Comparison of ENCODE assay signal across 8 mouse cellular contexts in genomic region chr1:37890025-37890652, GRCm38 (mm10). TPM values are rescaled to one million over a fixed set of nuclear protein-coding genes. Genes with fewer than 3 reads are reported as not detected.
A peak's percentile ranks its signal among the peaks of the same experiment; 100 is the strongest.
DNase-seq lines count a peak whose midpoint lies in the region; ATAC-seq and TF ChIP-seq lines count a peak whose summit lies in the region.

TSS of gene Mitd1 (minus strand) at chr1:37890411.
TSS of gene Mrpl30 (plus strand) at chr1:37890477.

- intact Hi-C loops in gastrocnemius, adult 2 months (cut with DNase I), result loop anchor here (2.0 to 10.0 kb wide), 3 partner anchors 25 to 245 kb away; partner anchors contain the start of genes Eif5b and Txndc9
- intact Hi-C loops in left cerebral cortex, adult 2 months (cut with DNase I), result loop anchor here (1.0 to 2.0 kb wide), 2 partner anchors 25 to 107 kb away; partner anchors contain the start of gene Txndc9

- H3K4me1 ChIP-seq in hindbrain, postnatal 0 days (ENCODE audit: insufficient read depth, low read length), result peaks cover 18% of the 10 kb centered on the region; the same call in 1 of the 2 replicates

- H3K9me3 ChIP-seq in hindbrain, postnatal 0 days (ENCODE audit: low read length), result no peaks in the 10 kb centered on the region

- H3K36me3 ChIP-seq in hindbrain, postnatal 0 days (ENCODE audit: insufficient read depth, low read length), result peaks cover 7% of the 10 kb centered on the region; the same call in 1 of the 2 replicates

- ATAC-seq in common myeloid progenitor, adult 5-6 weeks (replicated peaks; ENCODE audit: low read depth, poor library complexity, severe bottlenecking), result peak; percentile 94
- ATAC-seq in hindbrain, postnatal 0 days, result peak; percentile 96
- ATAC-seq in megakaryocyte, adult 5-6 weeks (ENCODE audit: poor library complexity, severe bottlenecking), result peak; percentile 96

- under 1% methylated on average over 41 of the region's 41 CpGs for WGBS in hindbrain, postnatal 0 days

- peak; percentile 4; the same call in 1 of the 2 replicates for TF ChIP-seq CTCF in gastrocnemius, adult 2 months (IDR thresholded peaks at IDR 0.05)
- no peak; the same call in 1 of the 2 replicates for TF ChIP-seq CTCF in hindbrain, postnatal 0 days (IDR thresholded peaks at IDR 0.05; ENCODE audit: low read depth)
- TF ChIP-seq CTCF in left cerebral cortex, adult 2 months (IDR thresholded peaks at IDR 0.05), result no peak

- peak within 1 kb of the TSS; percentile 85 for H3K27ac ChIP-seq in gastrocnemius, adult 2 months
- peak within 1 kb of the TSS; percentile 68 for H3K27ac ChIP-seq in hindbrain, postnatal 0 days
- peak within 1 kb of the TSS; percentile 71 for H3K27ac ChIP-seq in left cerebral cortex, adult 2 months

- peak within 1 kb of the TSS; percentile 82 for H3K4me3 ChIP-seq in gastrocnemius, adult 2 months
- H3K4me3 ChIP-seq in hindbrain, postnatal 0 days (ENCODE audit: low read length), result peak within 1 kb of the TSS; percentile 68
- peak within 1 kb of the TSS; percentile 80 for H3K4me3 ChIP-seq in left cerebral cortex, adult 2 months

- peak; percentile 96 for DNase-seq in ZHBTc4 (ENCODE audit: low read depth, low spot score)
- DNase-seq in gastrocnemius, adult 2 months, result peak; percentile 92
- DNase-seq in hindbrain, postnatal 0 days (ENCODE audit: low spot score), result peak; percentile 96
- peak; percentile 88 to 91 for DNase-seq in left cerebral cortex, adult 2 months (ENCODE audit: extremely low spot score in 1 of 2, low spot score in 2 of 2)
- DNase-seq in right cerebral cortex, adult 2 months (ENCODE audit: low spot score in 2 of 2), result peak; percentile 91 to 95
- peak; percentile 89 for DNase-seq in urinary bladder, postnatal 14 days (ENCODE audit: low spot score)

- peak within 1 kb of the TSS; percentile 93 for H3K4me2 ChIP-seq in hindbrain, postnatal 0 days (ENCODE audit: low read depth, low read length)

- peak within 1 kb of the TSS; percentile 55 for H3K9ac ChIP-seq in hindbrain, postnatal 0 days (replicated peaks; ENCODE audit: low read length)

- no peaks in the 10 kb centered on the region for H3K27me3 ChIP-seq in hindbrain, postnatal 0 days (ENCODE audit: insufficient read depth, low read length)

RNA-seq across cellular contexts. Expression of gene Mitd1, which starts in this region (rescaled TPM):
- 22.7 and 36.1 TPM in 2 replicates for total RNA-seq in common myeloid progenitor, adult 5-6 weeks (2017)
- total RNA-seq in gastrocnemius, adult 2 months (2021), result 1 to 10 TPM; 1.7 to 2.4 TPM
- total RNA-seq in hindbrain, postnatal 0 days (2014; rRNA removed), result 4.1 and 8.3 TPM in 2 replicates
- 8.2 and 10.1 TPM in 2 replicates for polyA plus RNA-seq in hindbrain, postnatal 0 days (2015; fragmentation: Nextera tagmentation; extraction: Ambion mirVana)
- total RNA-seq in left cerebral cortex, adult 2 months (2021), result 10 to 100 TPM; 10.6 to 10.9 TPM
- 26.0 and 36.1 TPM in 2 replicates for total RNA-seq in megakaryocyte, adult 5-6 weeks (2015)
- total RNA-seq in megakaryocyte, adult 5-6 weeks (2017), result 28.3 and 30.2 TPM in 2 replicates

RNA-seq across cellular contexts. Expression of gene Mrpl30, which starts in this region (rescaled TPM):
- total RNA-seq in common myeloid progenitor, adult 5-6 weeks (2017), result 220 and 300 TPM in 2 replicates
- total RNA-seq in gastrocnemius, adult 2 months (2021), result 100 to 1,000 TPM; 265 to 300 TPM
- 45.2 and 50.5 TPM in 2 replicates for total RNA-seq in hindbrain, postnatal 0 days (2014; rRNA removed)
- polyA plus RNA-seq in hindbrain, postnatal 0 days (2015; fragmentation: Nextera tagmentation; extraction: Ambion mirVana), result 291 and 298 TPM in 2 replicates
- 100 to 1,000 TPM; 139 to 148 TPM for total RNA-seq in left cerebral cortex, adult 2 months (2021)
- total RNA-seq in megakaryocyte, adult 5-6 weeks (2015), result 223 and 230 TPM in 2 replicates
- 174 and 190 TPM in 2 replicates for total RNA-seq in megakaryocyte, adult 5-6 weeks (2017)

Comparison
In these comparisons a context has a peak if more than half of its experiments do, and no peak if none do; other contexts are left out.
1. Peak in every context shown above with its lines: DNase-seq, ATAC-seq, H3K4me3 ChIP-seq and H3K27ac ChIP-seq.